Mouse (Mus musculus) CH12.LX (cell line): ENCODE results near the gene Csk.

Source experiments
- CHD2 ChIP-seq: IDR thresholded peaks from 2 replicates; pipeline ENCODE4 v1.6.1; 2011; ENCODE audit warnings: low read length, improper control_type of control experiment
- CTCF ChIP-seq, 2 experiments: IDR thresholded peaks in 1 of 2; conservative IDR thresholded peaks in 1 of 2; 2 replicates each; pipeline ENCODE4 v1.5.1; 2011 to 2012; ENCODE audit warnings: low read depth in 2 of 2, low read length in 2 of 2, improper control_type of control experiment in 1 of 2, inconsistent platforms in 1 of 2, mild to moderate bottlenecking in 1 of 2, moderate library complexity in 1 of 2
- HCFC1 ChIP-seq: IDR thresholded peaks from 2 replicates; pipeline ENCODE4 v1.6.1; 2012; ENCODE audit warnings: low read depth, mild to moderate bottlenecking, inconsistent platforms, low read length, improper control_type of control experiment
- MAFK ChIP-seq: IDR thresholded peaks from 2 replicates; pipeline ENCODE4 v1.6.1; 2011; ENCODE audit warnings: low read length, improper control_type of control experiment; ENCODE audit not compliant: insufficient replicate concordance

DNA sequence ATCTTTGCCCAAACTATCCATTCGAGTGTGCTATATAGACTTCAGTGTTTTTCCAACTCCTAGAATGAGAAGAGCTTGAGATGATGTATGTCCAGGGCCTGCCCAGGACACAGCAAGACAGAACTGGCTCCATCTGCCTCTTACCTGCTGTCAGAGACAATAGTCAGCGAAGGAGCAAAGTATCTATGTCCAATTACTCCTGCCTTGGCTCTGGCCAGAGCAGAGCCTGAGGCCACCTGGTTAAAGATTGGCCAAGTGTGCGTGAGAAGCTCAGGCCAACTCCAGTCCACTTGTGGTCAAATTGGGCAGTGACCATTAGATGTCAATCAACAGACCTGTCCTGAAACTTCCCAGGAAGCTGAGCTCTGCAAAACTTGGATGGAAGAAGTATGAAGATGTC is 16.1 kb upstream of the Csk start:
- TF ChIP-seq CHD2 (no peak), CTCF (conservative IDR thresholded peaks at IDR 0.05 in 1 of 2, IDR thresholded peaks at IDR 0.05 in 1 of 2; ENCODE audit: low read depth in 2 of 2, low read length in 2 of 2) (no peak), HCFC1 (no peak), MAFK (no peak)
